Comparison of ENCODE assay signal across 18 mouse cellular contexts in genomic region chr15:59744411-59744931, GRCm38 (mm10).
DNase-seq lines count a peak whose midpoint lies in the region; ATAC-seq and TF ChIP-seq lines count a peak whose summit lies in the region.
"Had no signal": no experiment of that assay in that cellular context is flagged by ENCODE, and none has a peak within 500 bp of the region (broad histone marks: within the 10 kb centered on the region; RNA-seq: fewer than 3 reads in every experiment).

No protein-coding gene starts in this region.

- ATAC-seq in granulocyte monocyte progenitor cell, adult 5-6 weeks (replicated peaks; ENCODE audit: poor library complexity, severe bottlenecking), result peak; percentile 95
- ATAC-seq in midbrain, embryonic 11.5 days (ENCODE audit: low FRiP score), result no peak
- ATAC-seq: hindbrain, embryonic 16.5 days; midbrain, embryonic 16.5 days had no signal

- H3K4me2 ChIP-seq in midbrain, embryonic 11.5 days, result no peak overlapping the region
- H3K4me2 ChIP-seq: embryonic facial prominence, embryonic 13.5 days; limb, embryonic 12.5 days; neural tube, embryonic 12.5 days had no signal

- TF ChIP-seq POLR2A in kidney, adult 2 months (IDR thresholded peaks at IDR 0.05; ENCODE audit: low read depth, low read length), result no peak

- no peaks in the 10 kb centered on the region for H3K36me3 ChIP-seq in kidney, adult 2 months (ENCODE audit: control insufficient read depth, insufficient read depth, low read length)
- no peaks in the 10 kb centered on the region for H3K36me3 ChIP-seq in midbrain, embryonic 11.5 days (ENCODE audit: control insufficient read depth, insufficient read depth, low read length)
- H3K36me3 ChIP-seq: embryonic facial prominence, embryonic 13.5 days; limb, embryonic 12.5 days; neural tube, embryonic 12.5 days had no signal

- no peak overlapping the region for H3K27ac ChIP-seq in kidney, adult 2 months (ENCODE audit: insufficient read depth, low read depth, low read length)
- no peak overlapping the region for H3K27ac ChIP-seq in midbrain, embryonic 11.5 days (ENCODE audit: low read depth, low read length)
- H3K27ac ChIP-seq: embryonic facial prominence, embryonic 13.5 days; limb, embryonic 12.5 days; neural tube, embryonic 12.5 days had no signal

- no peak overlapping the region for H3K4me3 ChIP-seq in kidney, adult 2 months (ENCODE audit: insufficient read depth, low read depth, low read length)
- H3K4me3 ChIP-seq in midbrain, embryonic 11.5 days (ENCODE audit: low read depth, low read length), result no peak overlapping the region
- H3K4me3 ChIP-seq: embryonic facial prominence, embryonic 13.5 days; limb, embryonic 12.5 days; neural tube, embryonic 12.5 days had no signal

- WGBS in kidney, adult 2 months, result 80% methylated on average over 5 of the region's 5 CpGs
- 70% methylated on average over 5 of the region's 5 CpGs for WGBS in midbrain, embryonic 11.5 days

- TF ChIP-seq CTCF in kidney, adult 2 months (conservative IDR thresholded peaks at IDR 0.05; ENCODE audit: insufficient read depth, insufficient read length, low read depth, low read length), result no peak

- intact Hi-C loops in gastrocnemius, postnatal 36 days (cut with DNase I), result no loop called here

- H3K27me3 ChIP-seq in kidney, adult 2 months (replicated peaks; ENCODE audit: control insufficient read depth, insufficient read depth, low read length), result no peaks in the 10 kb centered on the region
- H3K27me3 ChIP-seq in midbrain, embryonic 11.5 days (ENCODE audit: control insufficient read depth, insufficient read depth, low read length), result no peaks in the 10 kb centered on the region
- H3K27me3 ChIP-seq: embryonic facial prominence, embryonic 13.5 days; limb, embryonic 12.5 days; neural tube, embryonic 12.5 days had no signal

- no peak overlapping the region for H3K9ac ChIP-seq in midbrain, embryonic 11.5 days (ENCODE audit: low read length)
- H3K9ac ChIP-seq: embryonic facial prominence, embryonic 13.5 days; limb, embryonic 12.5 days; neural tube, embryonic 12.5 days had no signal

- DNase-seq in kidney, adult 2 months, result peak; percentile 23
- DNase-seq in kidney, postnatal 10 days, result no peak
- peak; percentile 65 for DNase-seq in lung, postnatal 36 days
- no peak for DNase-seq in lung, postnatal 10 days
- peak; percentile 32 for DNase-seq in skeletal muscle tissue, adult 2 months (ENCODE audit: low read depth, low spot score)
- DNase-seq in midbrain, embryonic 11.5 days (ENCODE audit: low spot score, missing footprints), result no peak
- no peak for DNase-seq in gastrocnemius, postnatal 36 days
- DNase-seq: adrenal gland, adult 8-10 months; cerebellum, adult 11 months; cerebellum, postnatal 25 days; right cerebral cortex, postnatal 25 days; thymus, adult 2 months had no signal

- H3K9me3 ChIP-seq in midbrain, embryonic 11.5 days (ENCODE audit: control insufficient read depth, low read length), result no peaks in the 10 kb centered on the region
- H3K9me3 ChIP-seq: embryonic facial prominence, embryonic 13.5 days; limb, embryonic 12.5 days; neural tube, embryonic 12.5 days had no signal

- H3K4me1 ChIP-seq in kidney, adult 2 months (ENCODE audit: control insufficient read depth, insufficient read depth, low read length), result no peaks in the 10 kb centered on the region
- H3K4me1 ChIP-seq in midbrain, embryonic 11.5 days (ENCODE audit: control insufficient read depth, insufficient read depth, low read length), result no peaks in the 10 kb centered on the region
- H3K4me1 ChIP-seq: embryonic facial prominence, embryonic 13.5 days; limb, embryonic 12.5 days; neural tube, embryonic 12.5 days had no signal

Comparison
In these comparisons a context has a peak if more than half of its experiments do, and no peak if none do; other contexts are left out.
1. DNase-seq: peak in kidney, adult 2 months (single experiment), lung, postnatal 36 days (single experiment) and skeletal muscle tissue, adult 2 months (single experiment); none in kidney, postnatal 10 days (single experiment), lung, postnatal 10 days (single experiment), midbrain, embryonic 11.5 days (single experiment) and gastrocnemius, postnatal 36 days (0 of 2).